Mouse (Mus musculus): ENCODE data around the gene Tspo.

DNA sequence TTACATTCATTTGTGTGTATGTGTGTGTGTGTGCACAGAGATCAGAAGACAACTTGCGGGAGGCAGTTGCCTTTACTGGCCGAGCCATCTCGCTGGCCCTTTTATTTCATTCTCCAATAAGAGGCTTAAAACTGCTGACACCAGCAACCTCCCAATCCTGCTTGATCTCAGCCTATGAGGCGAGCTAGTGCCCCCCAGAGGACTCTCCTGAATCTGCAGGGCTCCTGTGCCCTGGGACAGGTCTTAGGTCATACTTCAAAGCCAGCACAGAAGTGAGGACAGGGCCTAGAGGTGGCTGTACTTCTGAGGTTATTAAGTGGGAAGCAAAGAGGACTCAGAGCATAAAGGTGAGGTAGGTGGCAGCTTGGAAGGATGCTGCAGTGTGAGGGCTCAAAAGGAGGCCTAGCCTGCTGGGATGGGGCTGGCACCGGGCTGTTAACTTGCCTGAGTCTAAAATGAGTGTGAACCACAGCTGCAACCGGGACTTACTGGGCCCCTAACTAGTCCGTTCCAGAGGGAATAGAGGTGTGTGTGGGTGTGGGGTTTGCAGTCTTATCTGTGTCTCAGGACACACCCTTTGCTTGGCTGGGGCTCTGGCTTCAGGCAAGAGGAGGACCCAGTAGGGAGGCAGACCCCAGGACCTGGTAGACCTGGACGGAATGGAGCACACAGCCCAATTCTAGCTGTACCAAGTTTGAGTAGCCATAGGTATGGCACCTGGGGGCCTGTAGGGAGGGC, 20.2 kb downstream of the Tspo start:
- no peak for TF ChIP-seq POLR2A (IDR thresholded peaks at IDR 0.05; ENCODE audit: low read depth, low read length)
- no peak for TF ChIP-seq USF2 (conservative IDR thresholded peaks at IDR 0.05; ENCODE audit: low read depth, low read length)
- no peak for TF ChIP-seq BHLHE40 (IDR thresholded peaks at IDR 0.05; ENCODE audit: low read depth, low read length)
- no peak for TF ChIP-seq ELF1 (IDR thresholded peaks at IDR 0.05; ENCODE audit: low read depth, low read length)
